Mouse (Mus musculus): ENCODE measurements around the gene Nedd9.
A peak's percentile ranks its signal among the peaks of the same experiment; 100 is the strongest.
"Not testable (repeated sequence)": the region's sequence is repeated elsewhere in the genome, so short reads cannot be mapped to it uniquely, and the experiment has no call there.

Nedd9 gene

DNA sequence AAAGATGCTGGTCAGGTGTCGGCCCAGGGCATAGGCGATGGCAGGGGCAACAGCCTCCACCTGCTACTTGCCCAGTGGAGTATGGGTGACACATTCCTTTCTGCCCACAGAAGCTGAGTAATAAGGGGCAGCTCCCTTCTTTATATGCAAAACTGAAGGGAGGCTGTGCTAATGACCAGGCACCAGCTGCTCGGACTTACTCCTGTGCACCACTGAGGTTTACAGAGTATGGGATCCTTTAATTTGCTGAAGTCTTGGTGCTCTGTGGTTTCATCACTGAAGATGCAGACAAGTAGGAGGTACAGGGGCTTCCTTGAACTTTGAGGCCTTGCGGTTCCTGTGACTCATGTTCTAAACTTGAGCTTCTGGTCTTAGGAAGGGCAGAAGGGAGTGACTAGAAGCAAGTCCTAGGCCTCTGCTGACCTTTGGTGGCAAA is 120.0 kb downstream of the Nedd9 start:
- no peak for DNase-seq

- not testable (repeated sequence) for DNase-seq
Measured at GRCm38 (mm10) chr13:41366609-41367008, 120.6 kb downstream of the Nedd9 start.

DNA sequence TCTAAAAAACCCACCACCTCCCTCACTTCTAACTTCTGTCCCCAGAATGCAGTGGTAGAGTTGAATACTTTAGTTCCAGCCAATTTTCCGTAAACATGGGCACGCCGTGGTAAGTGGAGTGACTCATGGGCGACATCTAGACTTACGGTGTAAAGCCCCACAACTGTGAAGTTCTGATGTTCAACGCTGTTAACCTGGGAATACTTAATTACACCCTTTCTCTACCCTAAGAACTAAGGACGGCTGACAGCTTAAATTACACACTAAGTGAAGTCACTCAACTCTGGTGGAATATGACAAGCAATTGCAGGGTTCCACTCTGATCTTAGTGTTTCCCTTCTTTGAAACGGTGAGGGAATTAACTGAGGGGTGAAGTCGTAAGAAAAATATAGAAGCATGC is 122.9 kb downstream of the Nedd9 start:
- no peak for DNase-seq

GRCm38 (mm10) chr13:41362909-41363308 is 124.3 kb downstream of the Nedd9 start:
- no peak for DNase-seq

DNA sequence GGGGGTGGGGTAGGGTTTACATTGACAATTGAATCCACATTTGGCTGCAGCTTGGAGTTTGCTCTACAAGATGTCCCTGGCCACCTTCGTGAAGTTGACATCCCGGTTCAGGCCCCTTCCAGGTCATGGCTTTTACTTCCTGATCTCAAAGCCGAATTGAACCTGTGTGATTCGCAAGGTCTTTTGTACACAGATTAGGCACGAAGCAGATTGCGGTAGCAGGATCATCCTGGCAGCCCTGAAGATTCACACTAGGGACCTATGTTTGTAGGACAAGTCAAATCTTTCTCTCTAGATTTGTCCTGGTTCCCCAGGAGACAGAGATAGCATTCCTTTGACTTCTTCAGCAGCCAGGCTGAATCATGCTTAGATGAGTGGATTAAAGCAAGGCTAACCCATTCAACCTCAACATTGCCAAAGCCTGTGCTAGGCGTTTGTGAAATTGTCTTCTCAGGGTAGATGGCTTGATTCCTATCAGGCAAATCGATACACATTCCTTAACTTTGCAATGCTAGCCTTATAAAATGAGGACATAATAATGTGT is 126.8 kb downstream of the Nedd9 start:
- no peak for DNase-seq

GRCm38 (mm10) chr13:41359330-41360215 is 127.6 kb downstream of the Nedd9 start:
- peak in 1 of 2 experiments; percentile 14 for DNase-seq

DNA sequence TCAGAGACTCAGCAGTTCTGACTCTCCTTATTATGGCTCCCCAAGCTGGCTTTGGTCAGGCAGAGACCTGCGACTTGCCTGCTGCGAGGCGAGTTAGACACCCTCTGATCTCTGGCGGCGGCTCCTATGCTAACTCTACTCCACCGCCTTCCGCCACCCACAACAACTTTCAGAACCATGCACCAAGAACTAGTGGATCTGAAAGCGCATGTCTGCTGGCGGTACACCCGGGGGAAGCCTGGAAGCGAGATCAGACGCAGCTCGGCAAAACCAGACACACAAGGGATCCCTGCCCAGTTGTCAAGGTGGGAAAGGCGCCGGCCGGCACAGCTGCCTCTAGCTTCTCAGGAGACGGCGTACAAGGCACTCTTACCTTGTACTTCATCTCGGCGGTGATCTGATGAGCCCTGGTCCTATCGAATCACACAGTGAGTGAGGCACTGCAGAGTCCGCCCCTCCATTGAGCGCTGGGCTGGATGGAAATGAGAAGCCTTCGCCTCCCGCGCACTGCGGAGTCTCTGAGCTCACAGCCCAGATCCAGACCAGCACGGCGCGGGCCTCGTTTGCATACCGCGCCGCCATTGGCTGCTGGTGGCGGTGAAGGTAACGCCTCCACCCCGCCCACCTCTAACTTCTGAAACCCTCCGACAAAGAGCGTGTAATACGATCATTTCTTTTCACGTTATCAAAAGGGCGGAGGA is 128.5 kb downstream of the Nedd9 start:
- DNase-seq: peak; percentile 90 to 94

DNA sequence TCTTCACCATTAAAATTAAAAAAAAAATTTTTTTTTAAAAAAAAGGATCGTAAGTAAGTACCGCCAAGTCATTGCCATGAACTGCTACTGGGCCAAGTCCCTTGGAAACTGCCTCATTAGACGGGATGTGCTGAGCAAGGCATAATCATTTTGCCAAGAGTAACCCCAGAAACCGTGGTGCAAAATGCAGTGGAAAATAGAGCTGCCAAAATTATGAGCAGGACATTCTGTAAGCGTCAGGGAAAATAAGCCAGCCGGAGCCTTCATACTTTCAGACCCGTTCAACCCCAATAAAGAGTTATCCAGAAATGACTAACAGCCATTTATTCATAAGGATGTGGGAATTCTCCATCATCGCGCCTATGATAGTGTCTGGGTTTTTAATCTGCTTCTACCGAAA is 129.2 kb downstream of the Nedd9 start:
- DNase-seq: peak; percentile 7 to 10

- DNase-seq: no peak
Measured at GRCm38 (mm10) chr13:41357586-41357985, 129.6 kb downstream of the Nedd9 start.

- no peak for DNase-seq
Measured at GRCm38 (mm10) chr13:41357161-41357560, 130.0 kb downstream of the Nedd9 start.

- DNase-seq: no peak
Measured at GRCm38 (mm10) chr13:41355552-41355951, 131.6 kb downstream of the Nedd9 start.

GRCm38 (mm10) chr13:41354591-41354990 is 132.6 kb downstream of the Nedd9 start:
- DNase-seq: no peak

GRCm38 (mm10) chr13:41353676-41354075 is 133.5 kb downstream of the Nedd9 start:
- DNase-seq: no peak

- no peak for DNase-seq
Measured at GRCm38 (mm10) chr13:41352352-41352751, 134.8 kb downstream of the Nedd9 start.

GRCm38 (mm10) chr13:41350589-41350988 is 136.6 kb downstream of the Nedd9 start:
- no peak for DNase-seq

- DNase-seq: no peak
Measured at GRCm38 (mm10) chr13:41349770-41350169, 137.4 kb downstream of the Nedd9 start.

DNA sequence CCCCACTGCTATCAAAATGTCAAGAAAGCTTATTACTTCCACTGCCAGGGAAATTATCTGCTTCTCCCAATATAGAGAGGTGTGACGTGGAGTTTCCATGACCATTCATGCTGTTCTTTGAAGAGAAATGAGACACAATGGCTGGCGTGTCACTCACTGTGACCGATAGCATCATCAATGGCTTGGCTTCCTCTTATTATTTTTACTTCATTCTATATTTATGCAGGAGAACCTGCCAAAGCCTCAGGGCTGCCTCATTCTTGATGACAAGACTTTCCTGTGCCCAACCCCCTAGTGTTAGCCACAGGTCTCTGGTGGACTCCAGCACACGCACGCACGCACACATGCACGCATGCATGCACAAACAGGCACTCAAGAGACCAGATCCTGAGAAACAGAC is 141.4 kb downstream of the Nedd9 start:
- DNase-seq: no peak

- no peak for DNase-seq
Measured at GRCm38 (mm10) chr13:41345306-41345705, 141.9 kb downstream of the Nedd9 start.

DNA sequence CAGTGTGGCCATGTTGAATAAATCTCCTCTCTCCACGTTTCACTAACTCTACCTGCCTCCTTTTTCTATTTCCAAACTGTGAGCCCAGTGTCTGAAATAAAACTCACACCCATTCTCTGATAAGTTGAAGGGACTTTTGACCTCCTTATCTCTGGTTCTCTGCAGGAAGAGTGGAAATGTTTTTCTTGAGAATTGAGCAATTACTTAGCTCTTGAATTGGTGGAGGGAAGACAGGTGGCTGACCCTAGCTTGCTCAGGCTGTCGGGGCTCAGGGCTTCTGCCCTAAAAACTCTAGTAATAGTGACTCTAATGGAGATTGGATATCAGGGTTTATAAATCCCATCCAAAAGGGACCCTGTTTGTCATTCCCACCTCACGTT is 143.3 kb downstream of the Nedd9 start:
- DNase-seq: no peak

DNA sequence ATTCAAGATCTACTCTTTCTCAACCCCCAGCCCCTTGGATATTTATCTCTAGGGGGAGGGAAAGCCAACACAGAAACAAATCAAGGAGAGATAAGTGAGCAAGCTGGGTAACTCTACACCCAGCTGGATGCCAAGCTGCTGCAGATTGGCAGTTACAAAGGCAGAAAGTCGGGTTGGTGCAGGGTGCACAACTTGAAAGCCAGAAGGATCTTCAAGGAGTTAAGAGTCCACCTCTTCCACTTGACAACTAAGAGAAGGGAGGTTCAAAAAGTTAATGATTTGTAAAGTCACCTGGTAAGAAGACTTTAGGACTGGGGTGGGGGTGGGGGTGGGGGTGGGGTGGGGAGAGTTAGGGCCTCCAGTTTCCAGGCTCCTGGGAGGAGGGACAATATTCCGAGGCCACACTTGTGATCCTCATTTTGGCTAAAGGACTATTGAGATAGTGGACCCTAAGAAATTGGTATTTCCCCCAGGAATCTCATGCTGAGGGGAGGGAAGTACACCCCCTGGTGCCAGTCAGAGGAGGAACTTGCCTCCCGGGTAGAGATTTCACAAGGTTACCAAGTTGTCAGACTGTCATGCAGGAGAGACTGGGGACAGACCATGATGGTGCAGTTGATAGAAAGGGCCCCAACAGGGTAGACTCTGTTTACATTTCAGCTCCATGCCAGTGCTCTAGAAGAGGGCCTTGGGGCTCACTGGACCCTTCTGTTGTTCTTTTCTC is 143.8 kb downstream of the Nedd9 start:
- DNase-seq: no peak

DNA sequence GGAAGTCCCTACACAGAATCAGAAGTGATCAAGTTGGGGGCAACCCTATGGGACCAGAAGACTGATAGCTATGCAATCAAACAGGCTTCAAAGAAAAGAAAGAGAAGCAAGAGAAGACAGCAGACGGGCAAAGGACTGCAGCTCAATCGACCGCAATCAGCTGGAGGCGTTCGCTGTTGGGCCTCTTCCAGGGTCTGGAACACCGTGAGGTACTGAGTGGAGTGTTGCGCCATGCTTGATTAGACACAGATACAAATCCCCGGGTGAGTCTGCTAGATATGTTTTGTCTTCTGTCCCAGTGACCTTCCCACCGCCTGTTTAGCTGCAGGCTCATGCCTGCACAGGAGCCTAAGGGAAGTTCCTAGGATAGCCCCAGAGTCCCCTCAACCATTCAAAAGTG is 145.7 kb downstream of the Nedd9 start:
- peak in 1 of 2 experiments; percentile 18 for DNase-seq

DNA sequence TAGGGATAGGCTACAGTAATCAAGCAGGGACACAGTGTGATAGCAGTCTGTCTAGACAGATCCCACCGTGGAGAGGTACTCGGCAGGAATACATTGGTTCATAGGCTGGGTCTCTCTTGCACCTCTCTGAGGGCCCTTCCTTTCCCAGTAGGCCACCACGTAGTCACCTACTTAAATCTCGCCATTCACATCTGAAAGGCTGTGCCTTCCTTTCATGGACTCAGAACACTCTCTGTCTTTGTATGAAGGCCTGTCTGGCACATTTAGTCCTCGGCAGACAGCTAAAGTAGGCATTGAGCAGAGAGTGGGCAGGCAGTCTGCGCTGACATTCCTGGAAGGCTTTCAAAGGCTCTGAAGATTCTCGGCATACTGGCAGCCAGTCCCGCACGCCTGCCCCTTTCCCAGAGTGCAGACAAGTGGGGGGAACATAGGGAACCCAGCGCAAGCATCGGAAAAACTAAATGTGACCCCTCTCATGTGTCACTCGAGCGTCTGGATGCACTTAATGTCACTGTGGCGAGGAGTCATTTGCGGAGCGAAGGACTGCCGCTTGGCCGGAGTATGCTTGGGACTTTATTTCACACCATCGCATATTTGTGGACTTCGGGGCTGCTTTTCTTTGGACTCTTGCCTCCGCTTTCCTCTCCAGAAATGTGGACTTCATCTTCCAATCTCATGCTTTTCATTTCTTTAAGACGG is 147.4 kb downstream of the Nedd9 start:
- DNase-seq: peak in 1 of 2 experiments; percentile 18
